Mouse (Mus musculus): ENCODE measurements around the gene Cpvl.
A peak's percentile ranks its signal among the peaks of the same experiment; 100 is the strongest.

The Cpvl gene

GRCm38 (mm10) chr6:53969081-53969480, 9.4 kb downstream of the Cpvl start:
- peak in 1 of 2 experiments; percentile 22 for DNase-seq

DNA sequence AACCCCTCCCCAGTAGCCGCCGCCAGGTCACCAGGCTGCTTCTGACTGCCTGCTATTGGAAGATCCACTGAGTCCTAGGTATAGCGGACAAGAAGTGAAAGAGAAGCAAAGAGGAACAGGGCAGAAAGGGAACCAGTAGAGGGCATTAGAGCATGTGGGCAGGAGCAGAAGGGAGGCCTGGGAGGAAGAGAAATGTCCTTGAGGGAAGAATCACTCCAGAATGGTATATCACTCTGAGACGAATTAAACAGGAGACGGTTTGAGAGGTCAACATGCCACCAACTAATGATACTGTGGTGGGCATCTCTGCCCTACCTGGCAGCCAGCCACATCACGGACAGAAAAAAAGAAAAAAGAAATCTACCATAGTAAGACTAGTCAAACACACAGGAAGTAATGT, 9.9 kb downstream of the Cpvl start:
- peak; percentile 49 to 58 for DNase-seq

GRCm38 (mm10) chr6:53966595-53966994, 11.9 kb downstream of the Cpvl start:
- DNase-seq: no peak

DNA sequence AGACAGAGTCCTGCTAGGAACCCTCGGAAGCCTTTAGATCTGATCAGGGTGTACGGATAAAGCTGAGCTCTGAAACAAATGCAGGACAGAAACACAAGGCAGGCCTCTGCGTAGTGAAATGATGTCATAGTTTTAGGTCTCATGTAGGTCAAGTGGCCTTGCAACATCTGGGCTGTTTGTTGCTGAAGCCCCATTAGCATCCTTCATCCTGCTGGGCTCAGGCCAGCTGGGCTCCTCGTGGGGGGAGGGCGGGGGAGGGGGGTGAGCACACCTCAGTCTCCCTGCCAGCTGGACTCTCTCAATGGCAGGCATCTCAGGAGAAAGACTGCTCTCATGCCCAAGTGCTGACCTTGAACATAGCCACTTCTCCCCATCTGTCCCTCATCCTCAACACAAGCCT, 12.6 kb downstream of the Cpvl start:
- no peak for DNase-seq

- no peak for DNase-seq
Observed at GRCm38 (mm10) chr6:53963906-53964496, 14.5 kb downstream of the Cpvl start.

- DNase-seq: peak in 1 of 2 experiments; percentile 36
Observed at GRCm38 (mm10) chr6:53962006-53962405, 16.5 kb downstream of the Cpvl start.

- DNase-seq: no peak
Observed at GRCm38 (mm10) chr6:53959826-53960225, 18.6 kb downstream of the Cpvl start.

GRCm38 (mm10) chr6:53958321-53958720, 20.1 kb downstream of the Cpvl start:
- peak; percentile 81 to 90 for DNase-seq

DNA sequence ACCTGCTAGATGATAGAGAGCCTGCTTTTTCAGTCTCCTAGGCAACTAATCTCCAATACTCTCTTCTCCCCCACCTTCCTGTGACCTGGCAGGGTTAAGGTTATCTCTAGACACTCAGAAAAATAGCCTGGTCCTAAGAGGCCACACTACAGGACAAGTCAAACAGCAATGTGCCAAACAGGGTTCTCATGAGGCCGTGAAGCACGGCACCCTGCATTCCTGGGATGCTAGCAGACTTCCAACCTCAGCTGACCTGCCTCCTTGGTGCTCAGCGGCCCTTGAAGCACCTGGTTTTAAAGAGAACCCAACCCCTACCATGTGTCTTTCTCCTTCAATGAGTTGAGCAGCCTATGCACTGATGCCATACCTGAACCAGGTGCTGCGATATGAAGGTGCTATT, 22.0 kb downstream of the Cpvl start:
- no peak for DNase-seq

- DNase-seq: no peak
Observed at GRCm38 (mm10) chr6:53955846-53956245, 22.6 kb downstream of the Cpvl start.

- DNase-seq: no peak
Observed at GRCm38 (mm10) chr6:53955271-53955670, 23.2 kb downstream of the Cpvl start.

- peak in 1 of 2 experiments; percentile 45 for DNase-seq
Observed at GRCm38 (mm10) chr6:53954106-53954505, 24.4 kb downstream of the Cpvl start.

DNA sequence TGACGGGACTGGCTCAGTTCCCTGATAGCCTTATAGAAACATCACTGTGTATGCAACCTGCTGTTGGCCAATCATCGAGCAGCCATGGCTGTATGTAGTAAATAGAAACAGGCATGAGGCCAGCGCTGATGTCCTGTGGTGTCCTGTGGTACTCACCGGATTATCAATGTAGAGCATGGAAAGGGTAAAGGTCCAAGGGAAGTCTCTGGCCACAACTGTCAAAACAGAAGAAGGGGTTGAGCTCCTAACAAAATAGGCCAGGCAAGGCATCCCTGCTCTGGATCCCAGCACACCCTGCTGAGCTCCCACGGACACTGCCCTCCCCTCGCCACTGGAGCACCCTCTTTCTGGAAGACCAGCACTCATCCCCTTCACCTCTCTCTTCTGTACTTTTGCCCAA, 25.1 kb downstream of the Cpvl start:
- DNase-seq: no peak

DNA sequence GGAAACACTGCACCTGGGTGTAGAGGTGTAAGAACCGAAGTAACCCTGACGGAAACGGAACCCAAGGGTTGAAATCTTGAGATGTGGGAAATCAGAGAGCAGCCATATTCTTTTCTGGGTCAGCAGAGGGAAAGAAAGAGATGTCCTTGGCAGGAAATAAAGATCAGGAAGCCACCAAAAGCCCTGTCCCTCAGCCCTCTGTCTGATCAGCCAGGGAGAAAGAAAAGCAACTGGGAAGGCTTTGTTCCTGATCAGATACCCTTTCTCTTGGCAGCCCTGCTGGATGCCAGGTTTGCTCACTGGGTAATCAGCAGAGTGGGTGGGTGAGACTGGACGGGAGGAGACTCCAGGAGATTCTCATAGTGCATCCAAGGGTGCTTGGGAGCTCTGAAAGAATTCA, 27.1 kb downstream of the Cpvl start:
- no peak for DNase-seq

GRCm38 (mm10) chr6:53950876-53951275, 27.6 kb downstream of the Cpvl start:
- DNase-seq: no peak

GRCm38 (mm10) chr6:53948388-53949035, 30.0 kb downstream of the Cpvl start:
- DNase-seq: no peak

GRCm38 (mm10) chr6:53944887-53945286, 33.6 kb downstream of the Cpvl start:
- DNase-seq: no peak

- DNase-seq: no peak
Observed at GRCm38 (mm10) chr6:53944417-53944816, 34.1 kb downstream of the Cpvl start.

- no peak for DNase-seq
Observed at GRCm38 (mm10) chr6:53942190-53942831, 36.2 kb downstream of the Cpvl start.

DNA sequence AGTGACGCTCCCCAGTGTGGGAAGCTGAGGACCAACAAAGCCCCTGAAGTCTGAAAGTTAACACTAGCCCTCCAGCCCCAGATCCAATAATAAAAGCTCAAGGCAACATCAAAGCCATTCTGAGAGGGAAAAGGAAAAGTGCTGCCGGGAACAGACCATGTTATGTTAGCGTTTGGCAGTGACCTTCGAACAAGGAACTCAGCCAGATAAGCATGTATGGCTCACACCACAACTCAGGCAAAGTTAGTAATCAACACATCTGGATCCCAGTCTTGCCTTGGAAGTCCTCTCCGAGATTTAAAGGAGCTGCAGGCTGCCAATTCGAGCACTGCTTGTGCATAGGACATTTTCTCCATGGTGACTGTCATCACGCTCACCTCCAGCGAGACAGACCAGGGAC, 38.7 kb downstream of the Cpvl start:
- no peak for DNase-seq

DNA sequence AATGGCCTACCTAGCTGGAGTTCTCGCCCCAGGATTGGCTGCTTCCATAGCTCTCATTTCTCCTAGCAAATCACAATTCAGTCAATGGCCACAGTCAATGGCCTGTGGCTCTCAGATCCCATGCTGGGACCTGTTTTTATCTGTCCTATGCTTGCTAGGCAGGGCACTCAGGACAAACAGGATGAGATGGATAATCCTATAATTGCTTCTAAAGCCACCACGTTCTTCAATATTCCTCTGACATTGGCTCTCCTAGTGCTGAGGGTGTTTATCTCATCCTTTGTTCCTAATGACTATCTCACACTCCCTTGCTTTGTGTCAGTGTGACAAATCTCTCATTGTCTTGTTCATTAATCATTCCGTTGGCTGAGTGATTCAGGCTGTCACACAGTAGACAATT, 39.5 kb downstream of the Cpvl start:
- no peak for DNase-seq

DNA sequence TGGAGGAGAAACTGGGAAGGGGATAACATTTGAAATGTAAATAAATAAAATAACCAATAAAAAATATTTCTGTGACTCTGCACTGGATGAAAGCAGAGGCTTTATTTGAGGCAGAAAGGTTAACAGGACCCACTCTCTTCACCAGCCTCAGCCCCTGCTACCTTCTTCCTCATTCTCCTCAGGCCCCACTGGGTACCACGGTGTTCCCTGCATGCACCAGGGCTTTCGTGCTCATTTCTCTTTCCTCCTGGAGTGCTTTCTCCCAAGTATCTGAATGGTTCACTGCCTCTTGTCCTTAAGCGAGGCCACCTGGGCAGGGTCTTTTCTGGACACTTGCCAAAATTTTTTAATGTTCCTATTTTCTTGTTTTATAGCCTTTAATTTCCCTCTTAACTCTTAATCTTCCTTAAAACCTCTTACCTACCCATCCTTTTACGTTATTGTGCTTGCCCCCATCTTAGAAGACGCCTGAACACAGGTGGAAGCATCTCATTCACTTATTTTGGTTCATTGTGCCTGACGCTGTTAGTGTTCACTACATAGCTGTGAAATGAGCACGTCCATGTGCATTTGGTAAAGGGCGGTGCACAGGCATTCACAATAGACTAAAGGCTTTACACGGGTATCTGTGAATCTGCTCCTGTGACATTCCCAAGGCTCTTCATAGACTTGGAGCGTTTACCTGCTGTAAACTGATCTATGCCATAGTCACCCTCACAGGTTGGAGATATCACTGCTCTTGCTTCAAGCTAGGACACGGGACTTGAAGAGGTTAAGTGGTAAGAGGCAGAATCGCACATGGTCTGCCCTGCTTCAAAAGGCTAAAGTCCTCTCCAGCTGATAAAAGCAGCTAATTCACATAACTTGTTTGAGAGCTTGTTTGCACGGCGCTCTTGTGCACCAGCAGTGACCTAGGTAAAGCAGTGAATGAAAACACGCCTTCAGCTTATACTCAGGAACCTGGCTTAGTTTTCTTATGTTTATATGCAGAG, 41.0 kb downstream of the Cpvl start:
- no peak for DNase-seq

DNA sequence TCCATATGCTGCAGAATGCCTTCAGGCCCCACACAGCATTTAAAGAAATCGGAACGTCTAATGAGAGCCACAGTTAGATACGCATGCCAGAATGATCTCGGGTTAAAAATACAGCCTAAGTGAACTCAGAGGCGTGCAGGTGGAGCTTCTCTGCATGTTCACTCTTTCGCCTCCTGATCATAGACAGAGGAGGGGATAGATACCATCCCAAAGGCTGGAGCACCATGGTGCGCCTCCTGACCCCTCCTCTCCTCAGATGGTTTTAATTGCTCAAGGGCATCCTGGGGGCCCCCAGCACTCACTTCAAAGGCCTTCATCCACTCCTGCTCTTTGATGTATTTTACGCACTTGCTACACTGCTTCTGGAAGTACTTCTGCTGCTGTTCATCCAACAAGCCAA, 46.9 kb downstream of the Cpvl start:
- DNase-seq: no peak
